Mouse (Mus musculus) embryonic facial prominence, embryonic 13.5 days (tissue): Measurements from ENCODE around the gene Slc6a20a. TPM values are rescaled to one million over a fixed set of nuclear protein-coding genes. Genes with fewer than 3 reads are reported as not detected.

ENCODE experiments used
- ATAC-seq: fragments of 200-750 bp; cut with Nextera tagmentation; 2 replicates; pipeline ENCODE4 v1.8.0; 2017; ENCODE audit warnings: low read depth; ENCODE audit not compliant: insufficient number of reproducible peaks, insufficient read depth, low FRiP score, low TSS enrichment
- H3K27ac ChIP-seq: fragments of 300-500 bp; sonication (generic); 2 replicates; pipeline ENCODE4 v1.5.1; 2015; ENCODE audit warnings: moderate library complexity, mild to moderate bottlenecking, inconsistent platforms
- H3K27me3 ChIP-seq: fragments of 300-500 bp; sonication (generic); 2 replicates; pipeline ENCODE4 v1.6.1; 2015; ENCODE audit warnings: mild to moderate bottlenecking, inconsistent platforms
- H3K36me3 ChIP-seq: fragments of 300-500 bp; sonication (generic); 2 replicates; pipeline ENCODE4 v1.6.1; 2015; ENCODE audit warnings: mild to moderate bottlenecking, inconsistent platforms
- H3K4me1 ChIP-seq: fragments of 300-500 bp; sonication (generic); 2 replicates; pipeline ENCODE4 v1.6.1; 2015; ENCODE audit warnings: inconsistent platforms
- H3K4me2 ChIP-seq: fragments of 300-500 bp; sonication (generic); 2 replicates; pipeline ENCODE4 v1.6.1; 2015; ENCODE audit warnings: moderate library complexity, mild to moderate bottlenecking, inconsistent platforms
- H3K4me3 ChIP-seq: fragments of 300-500 bp; sonication (generic); 2 replicates; pipeline ENCODE4 v1.5.1; 2015; ENCODE audit warnings: mild to moderate bottlenecking, inconsistent platforms
- H3K9ac ChIP-seq: fragments of 300-500 bp; sonication (generic); 2 replicates; pipeline ENCODE4 v1.6.1; 2015; ENCODE audit warnings: mild to moderate bottlenecking, inconsistent platforms
- H3K9me3 ChIP-seq: fragments of 300-500 bp; sonication (generic); 2 replicates; pipeline ENCODE4 v1.6.1; 2016; ENCODE audit warnings: inconsistent platforms
- WGBS: fragments of 180-500 bp; shearing (Covaris S2); methylation state at CpG from one replicate; pipeline ENCODE4 v1.1.7; 2015; ENCODE audit warnings: mixed read lengths; 5-methylcytosine and 5-hydroxymethylcytosine counted together
- polyA plus RNA-seq: library from polyadenylated mRNA; unstranded; fragments of >200 nt; fragmentation: Nextera tagmentation; extraction: Ambion mirVana; gene quantifications from 2 replicates; pipeline ENCODE4 v1.2.1, GENCODE M21; 2015

Slc6a20a gene
- polyA plus RNA-seq, 1 experiment from 2014 or later, result 0.08 TPM

DNA sequence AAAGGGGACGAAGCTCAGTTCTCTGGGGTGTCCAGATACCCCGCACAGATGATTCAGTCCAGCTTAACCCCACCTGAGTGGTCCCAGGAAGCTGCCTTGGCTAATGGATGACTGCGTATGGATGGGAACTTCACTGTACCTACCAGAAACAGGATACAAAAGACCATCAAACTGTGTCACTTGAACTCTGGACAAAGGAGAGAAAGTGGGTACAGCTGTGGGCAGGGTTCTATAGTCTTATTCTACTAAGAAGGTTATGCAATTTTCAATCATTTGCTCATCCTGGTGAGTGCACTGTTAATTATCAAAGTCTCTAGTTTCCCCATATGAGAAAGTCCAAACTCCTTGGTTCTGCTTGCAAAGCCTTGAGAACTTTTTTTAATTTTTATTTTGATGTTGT lies 45.7 kb downstream of the Slc6a20a start:
- Histone ChIP-seq H3K4me3 (no peak overlapping the region), H3K9ac (no peak overlapping the region), H3K4me2 (no peak overlapping the region), H3K36me3 (no peaks in the 10 kb centered on the region), H3K27me3 (no peaks in the 10 kb centered on the region), H3K4me1 (no peaks in the 10 kb centered on the region), H3K9me3 (no peaks in the 10 kb centered on the region), H3K27ac (no peak overlapping the region)
- WGBS, result 84% methylated on average over 3 of the region's 3 CpGs
- no peak for ATAC-seq

DNA sequence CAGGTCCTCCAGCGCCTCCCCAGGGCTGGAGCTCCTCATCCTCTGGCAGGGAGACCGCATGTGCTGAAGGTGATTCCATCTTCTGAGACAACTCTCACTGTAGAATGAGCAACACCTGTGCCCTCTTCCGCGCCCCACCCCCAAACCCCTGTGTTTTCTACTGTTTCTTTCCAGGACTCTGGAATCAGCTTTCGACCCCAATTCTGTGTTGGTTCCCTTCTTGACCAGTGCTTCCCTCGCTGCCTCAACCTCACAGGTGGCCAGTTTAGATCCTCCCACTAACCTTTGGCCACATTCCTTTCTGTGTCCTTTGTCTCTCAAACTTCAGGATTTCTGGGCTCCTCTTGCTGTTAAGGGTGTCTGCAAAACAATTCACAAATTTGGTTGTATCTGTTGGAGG lies 46.4 kb downstream of the Slc6a20a start, which contains the start of gene Slc6a20b:
TSS of gene Slc6a20b (minus strand) at position 285 of the 400 bp plus-strand sequence.
- no peaks in the 10 kb centered on the region for H3K27me3 ChIP-seq
- no peak within 1 kb of the TSS for H3K9ac ChIP-seq
- H3K27ac ChIP-seq, result no peak within 1 kb of the TSS
- WGBS, result 81% methylated on average over 6 of the region's 6 CpGs
- no peak for ATAC-seq
- H3K36me3 ChIP-seq, result no peaks in the 10 kb centered on the region
- H3K4me1 ChIP-seq, result no peaks in the 10 kb centered on the region
- H3K9me3 ChIP-seq, result no peaks in the 10 kb centered on the region
- H3K4me2 ChIP-seq, result no peak within 1 kb of the TSS
- no peak within 1 kb of the TSS for H3K4me3 ChIP-seq

DNA sequence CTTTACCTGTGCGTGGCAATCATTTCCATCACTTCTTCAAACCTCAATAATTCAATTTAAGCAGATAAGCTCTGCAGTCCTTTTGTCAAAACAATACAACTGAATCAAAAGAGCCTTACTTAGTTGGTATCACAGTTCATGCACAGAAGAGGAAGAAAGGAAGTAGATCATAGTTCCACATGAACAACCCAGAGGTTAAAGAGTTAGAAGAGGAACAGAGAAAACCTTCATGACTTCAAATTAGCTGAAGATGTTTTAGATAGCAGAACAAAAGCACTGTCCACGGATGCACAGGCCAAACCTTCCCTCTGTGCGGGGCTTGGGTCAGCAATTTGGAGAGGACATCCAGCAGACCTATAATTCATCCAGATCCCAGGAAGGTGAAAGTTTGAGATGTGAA lies 47.0 kb downstream of the Slc6a20a start:
- ATAC-seq, result no peak
- no peaks in the 10 kb centered on the region for H3K36me3 ChIP-seq

DNA sequence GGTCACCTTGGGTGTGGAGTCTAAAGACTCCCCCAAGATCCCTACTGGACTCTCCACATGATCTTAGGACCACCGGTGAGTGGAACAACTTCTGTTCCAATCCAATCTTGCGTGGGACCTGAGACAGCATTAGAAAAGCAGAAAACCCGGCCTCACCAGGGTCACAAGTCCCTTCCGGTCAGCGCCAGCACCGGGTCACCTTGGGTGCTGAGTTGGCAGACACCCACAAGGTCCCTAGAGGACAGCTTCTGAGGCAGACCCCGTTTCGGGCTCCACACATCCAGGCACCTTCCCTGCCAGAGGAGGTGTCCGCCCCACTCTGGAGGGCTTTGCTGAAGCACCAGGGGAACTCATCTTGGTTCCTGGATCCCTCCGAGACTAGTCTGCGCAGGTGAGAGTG lies 52.9 kb downstream of the Slc6a20a start:
- H3K9ac ChIP-seq, result no peak overlapping the region
- H3K27ac ChIP-seq, result no peak overlapping the region
- no peaks in the 10 kb centered on the region for H3K9me3 ChIP-seq
- no peaks in the 10 kb centered on the region for H3K4me1 ChIP-seq
- no peak overlapping the region for H3K4me2 ChIP-seq
- no peak for ATAC-seq
- H3K4me3 ChIP-seq, result no peak overlapping the region
- no peaks in the 10 kb centered on the region for H3K36me3 ChIP-seq
- no peaks in the 10 kb centered on the region for H3K27me3 ChIP-seq
- 92% methylated on average over 11 of the region's 11 CpGs for WGBS

More for the DNA sequence above, 47.0 kb downstream of the Slc6a20a start:
- Histone ChIP-seq H3K4me1 (no peaks in the 10 kb centered on the region), H3K9ac (no peak overlapping the region), H3K27ac (no peak overlapping the region), H3K27me3 (no peaks in the 10 kb centered on the region), H3K4me2 (no peak overlapping the region), H3K4me3 (no peak overlapping the region), H3K9me3 (no peaks in the 10 kb centered on the region)
- 77% methylated on average over 3 of the region's 3 CpGs for WGBS

DNA sequence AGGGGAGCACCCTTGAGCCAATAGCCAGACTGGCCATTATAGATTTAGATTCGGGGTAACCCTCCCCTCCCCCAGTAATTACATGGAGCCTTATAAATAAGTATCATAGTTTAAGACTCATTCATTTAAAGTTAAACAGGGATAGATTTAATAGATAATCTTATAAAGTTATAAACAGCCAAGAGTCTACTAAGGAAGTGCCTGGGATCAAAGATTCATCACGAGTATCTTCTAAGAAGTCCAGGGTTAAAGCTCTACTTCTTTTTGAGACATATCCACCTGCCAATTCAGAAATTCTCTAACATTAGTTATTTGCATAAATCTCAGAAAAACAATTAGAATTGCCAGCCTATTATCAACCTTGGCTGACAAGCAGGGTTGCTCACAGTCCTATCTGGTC lies 53.9 kb downstream of the Slc6a20a start:
- Histone ChIP-seq H3K4me3 (no peak overlapping the region), H3K9ac (no peak overlapping the region), H3K27ac (no peak overlapping the region), H3K4me2 (no peak overlapping the region), H3K27me3 (no peaks in the 10 kb centered on the region), H3K36me3 (no peaks in the 10 kb centered on the region), H3K4me1 (no peaks in the 10 kb centered on the region), H3K9me3 (no peaks in the 10 kb centered on the region)
- no peak for ATAC-seq
- WGBS, result 72% methylated on average over 2 of the region's 2 CpGs

DNA sequence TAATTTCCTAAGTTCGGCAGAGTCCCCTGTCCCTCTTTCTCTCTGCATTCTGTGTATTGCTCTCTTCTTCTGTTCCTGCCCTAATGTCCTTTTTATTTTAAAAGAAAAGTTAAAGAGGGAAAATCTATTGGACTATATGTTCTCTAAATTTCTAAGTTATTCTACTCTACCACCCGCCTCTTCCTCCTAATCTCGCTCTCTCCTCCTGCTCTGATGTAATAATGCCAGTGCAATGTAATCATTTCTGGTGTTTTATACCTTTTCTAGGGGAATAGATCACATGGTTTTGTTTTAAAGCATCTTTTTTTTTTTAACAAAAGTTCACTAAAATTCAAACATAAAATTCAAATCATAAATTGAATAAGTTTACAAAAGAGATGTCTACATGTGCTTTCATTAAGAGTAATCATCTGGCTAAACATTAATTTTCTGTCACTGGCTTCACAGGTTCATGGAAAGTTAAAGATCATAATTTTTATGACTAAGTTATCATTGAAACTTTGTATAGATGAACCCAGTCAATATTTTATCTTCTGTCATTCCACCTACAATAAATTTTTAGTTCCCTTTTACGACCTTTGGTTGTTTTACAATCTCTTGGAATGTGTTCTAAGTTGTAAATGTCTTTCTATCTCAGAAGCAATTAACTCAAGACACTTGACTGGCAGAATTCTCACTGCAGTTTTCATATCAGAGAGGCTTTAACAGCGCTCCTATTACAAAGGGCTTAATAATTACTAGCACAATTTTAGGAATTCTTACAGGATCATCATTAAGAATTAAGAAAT lies 58.2 kb downstream of the Slc6a20a start:
- ATAC-seq, result no peak
- H3K27ac ChIP-seq, result no peak overlapping the region
- no peak overlapping the region for H3K9ac ChIP-seq

DNA sequence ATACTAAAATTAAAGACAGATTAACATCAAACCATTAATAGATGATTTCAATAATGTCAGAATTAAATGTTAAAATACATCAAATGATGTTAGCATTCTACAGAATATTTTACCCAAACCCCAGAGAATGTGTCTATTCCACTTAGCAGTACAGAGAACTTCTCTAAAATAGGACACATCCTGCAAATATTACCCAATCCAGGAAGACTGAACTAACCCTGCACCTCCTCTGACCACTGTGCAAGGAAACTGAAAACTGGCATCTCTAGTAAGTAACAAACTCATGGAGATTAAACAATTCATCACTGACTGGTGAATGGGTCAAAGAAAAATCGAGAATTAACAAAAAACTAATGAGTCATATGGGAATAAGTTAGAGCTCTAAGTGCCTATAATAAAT lies 77.2 kb downstream of the Slc6a20a start:
- 75% methylated on average over 1 of the region's 1 CpGs for WGBS
- Histone ChIP-seq H3K9me3 (no peaks in the 10 kb centered on the region), H3K4me3 (no peak overlapping the region), H3K36me3 (peaks cover 5% of the 10 kb centered on the region; the same call in 1 of the 2 replicates), H3K27me3 (no peaks in the 10 kb centered on the region), H3K4me1 (no peaks in the 10 kb centered on the region), H3K4me2 (no peak overlapping the region), H3K9ac (no peak overlapping the region), H3K27ac (no peak overlapping the region)
- no peak for ATAC-seq

More for the DNA sequence above, 58.2 kb downstream of the Slc6a20a start:
- H3K36me3 ChIP-seq, result no peaks in the 10 kb centered on the region
- H3K9me3 ChIP-seq, result no peaks in the 10 kb centered on the region
- H3K4me1 ChIP-seq, result no peaks in the 10 kb centered on the region
- H3K27me3 ChIP-seq, result no peaks in the 10 kb centered on the region
- no peak overlapping the region for H3K4me3 ChIP-seq
- 85% methylated on average over 5 of the region's 5 CpGs for WGBS
- no peak overlapping the region for H3K4me2 ChIP-seq

DNA sequence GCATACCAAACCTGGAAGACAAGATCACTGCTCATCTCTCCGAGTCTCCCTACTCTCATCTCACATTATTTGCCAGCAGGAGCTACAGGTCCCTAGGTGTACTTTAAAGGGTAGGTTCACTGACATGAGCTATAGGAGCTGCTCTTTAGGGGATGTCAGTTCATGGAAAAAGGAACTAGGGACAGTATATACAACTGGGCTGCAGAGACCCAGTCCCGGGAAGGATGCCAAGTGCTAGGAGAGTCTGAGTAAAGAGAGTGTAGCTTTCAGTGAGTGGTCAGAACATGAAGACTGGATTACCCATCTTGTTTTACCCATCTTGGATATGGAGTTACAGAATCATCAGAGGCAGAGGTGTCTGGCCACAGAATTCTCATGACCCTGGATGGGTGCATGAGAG lies 81.3 kb downstream of the Slc6a20a start:
- 97% methylated on average over 2 of the region's 2 CpGs for WGBS
- H3K4me3 ChIP-seq, result no peak overlapping the region
- no peaks in the 10 kb centered on the region for H3K9me3 ChIP-seq
- H3K4me1 ChIP-seq, result no peaks in the 10 kb centered on the region
- H3K4me2 ChIP-seq, result no peak overlapping the region
- H3K27me3 ChIP-seq, result no peaks in the 10 kb centered on the region
- H3K36me3 ChIP-seq, result peaks cover 22% of the 10 kb centered on the region
- H3K27ac ChIP-seq, result no peak overlapping the region
- no peak overlapping the region for H3K9ac ChIP-seq
- no peak for ATAC-seq

DNA sequence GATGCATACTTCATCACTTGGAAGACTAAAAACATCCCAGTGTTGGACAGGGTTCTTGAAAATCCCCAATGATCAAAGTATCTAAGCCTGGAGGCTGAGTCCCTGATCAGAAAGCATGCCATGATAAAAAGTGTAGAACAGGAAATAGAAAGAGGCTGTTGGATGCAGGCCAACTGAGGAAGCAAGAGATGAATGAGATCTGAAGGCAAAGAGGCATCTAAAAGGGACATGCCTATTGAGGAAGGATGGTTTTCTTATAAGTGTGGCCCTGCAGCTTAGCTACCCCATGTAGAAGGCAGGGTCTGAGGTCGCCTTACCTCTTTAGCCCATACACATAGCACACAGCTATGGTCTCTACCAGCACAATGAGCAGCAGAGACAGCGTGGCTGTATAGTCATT lies 81.8 kb downstream of the Slc6a20a start:
- Histone ChIP-seq H3K4me1 (no peaks in the 10 kb centered on the region), H3K9me3 (no peaks in the 10 kb centered on the region)

DNA sequence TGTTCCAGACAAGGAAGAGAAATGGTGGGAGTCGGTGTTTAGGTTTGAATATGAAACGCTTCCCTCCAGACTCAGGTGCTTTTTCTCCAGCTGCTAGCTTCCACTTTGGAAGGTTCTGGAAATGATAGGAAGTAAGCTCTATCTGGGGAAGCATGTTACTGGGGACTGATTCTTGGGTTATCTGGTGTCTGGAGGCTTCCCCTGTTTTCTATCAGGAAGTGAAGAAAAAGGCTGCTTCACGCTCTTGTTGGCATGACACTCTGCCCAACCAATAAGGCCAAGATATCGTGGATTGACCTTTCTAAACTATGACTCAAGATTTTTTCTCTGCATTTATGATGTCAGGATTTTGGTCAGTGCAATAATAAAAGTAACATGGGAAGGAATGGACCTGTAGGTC lies 83.5 kb downstream of the Slc6a20a start:
- Histone ChIP-seq H3K9me3 (no peaks in the 10 kb centered on the region), H3K36me3 (peaks cover 28% of the 10 kb centered on the region), H3K27me3 (no peaks in the 10 kb centered on the region), H3K27ac (no peak overlapping the region), H3K9ac (no peak overlapping the region), H3K4me3 (no peak overlapping the region), H3K4me1 (no peaks in the 10 kb centered on the region), H3K4me2 (no peak overlapping the region)
- no peak for ATAC-seq
- 95% methylated on average over 4 of the region's 4 CpGs for WGBS

More for the DNA sequence above, 81.8 kb downstream of the Slc6a20a start:
- WGBS, result 91% methylated on average over 2 of the region's 2 CpGs
- no peak for ATAC-seq
- Histone ChIP-seq H3K9ac (no peak overlapping the region), H3K4me2 (no peak overlapping the region), H3K4me3 (no peak overlapping the region), H3K27me3 (no peaks in the 10 kb centered on the region), H3K36me3 (peaks cover 22% of the 10 kb centered on the region), H3K27ac (no peak overlapping the region)

DNA sequence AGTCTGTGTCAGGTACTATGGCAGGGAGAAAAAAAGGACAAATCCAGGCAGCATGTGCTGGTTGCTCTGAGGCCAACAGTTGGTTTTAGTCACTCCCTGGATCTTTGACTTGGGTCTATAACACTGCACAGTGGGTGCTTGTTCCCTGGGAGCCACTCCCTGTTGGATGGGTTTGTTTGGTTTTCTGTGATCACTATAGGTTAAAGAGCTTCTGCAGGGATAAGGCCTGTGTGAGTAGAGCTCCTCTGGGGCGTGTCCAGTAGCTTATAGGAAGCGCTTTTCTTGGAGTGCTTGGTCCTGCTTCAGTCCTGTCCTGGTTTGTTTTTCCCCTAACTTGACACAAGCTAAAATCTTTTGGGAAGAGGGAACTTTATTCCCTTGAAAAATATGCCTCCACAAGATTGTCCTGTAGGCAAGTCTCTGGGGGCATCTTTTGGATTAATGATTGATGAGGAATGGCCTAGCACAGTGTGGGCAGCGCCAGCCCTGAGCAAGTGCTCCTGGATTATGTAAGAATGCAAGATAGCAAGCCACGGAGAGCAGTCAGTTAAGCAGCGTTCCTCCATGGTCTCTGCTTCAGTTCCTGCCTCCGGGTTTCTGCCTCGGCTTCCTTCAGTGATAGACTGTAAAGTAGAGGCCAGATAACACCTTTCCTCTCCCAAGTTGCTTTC lies 89.3 kb downstream of the Slc6a20a start:
- H3K9me3 ChIP-seq, result no peaks in the 10 kb centered on the region
- no peak overlapping the region for H3K4me3 ChIP-seq
- H3K4me1 ChIP-seq, result no peaks in the 10 kb centered on the region
- H3K9ac ChIP-seq, result no peak overlapping the region
- no peak for ATAC-seq
- H3K36me3 ChIP-seq, result peaks cover 45% of the 10 kb centered on the region
- H3K4me2 ChIP-seq, result no peak overlapping the region
- no peaks in the 10 kb centered on the region for H3K27me3 ChIP-seq
- no peak overlapping the region for H3K27ac ChIP-seq
- 88% methylated on average over 7 of the region's 7 CpGs for WGBS
